In genomic region chr11:59948401-59948767, GRCm38 (mm10) we compare ENCODE assay signal across 8 mouse cellular contexts. TPM values are rescaled to one million over a fixed set of nuclear protein-coding genes. Genes with fewer than 3 reads are reported as not detected.
DNase-seq lines count a peak whose midpoint lies in the region; ATAC-seq and TF ChIP-seq lines count a peak whose summit lies in the region.

No protein-coding gene starts in this region.

- no peak for DNase-seq in heart, postnatal 14 days
- DNase-seq in liver, embryonic 11.5 days (ENCODE audit: low spot score): no peak
- no peak for DNase-seq in cerebellum, adult 9-11 months
- no peak for DNase-seq in frontal cortex, postnatal 14 days (ENCODE audit: low spot score in 2 of 2)

- peak overlapping the region; percentile 83 for H3K27ac ChIP-seq in heart, embryonic 13.5 days (replicated peaks)
- H3K27ac ChIP-seq in ES-Bruce4 (ENCODE audit: insufficient read depth, low read length): no peak overlapping the region
- peak overlapping the region; percentile 81 for H3K27ac ChIP-seq in liver, embryonic 11.5 days (ENCODE audit: low read depth, low read length)
- H3K27ac ChIP-seq in small intestine, adult 2 months (ENCODE audit: insufficient read depth, low read depth, low read length): 0 out of 2 replicates have a peak overlapping the region, but pooled peaks have one; percentile 7

- TF ChIP-seq EP300 in ES-Bruce4 (IDR thresholded peaks at IDR 0.05; ENCODE audit: insufficient read depth, low read depth, low read length): no peak

- TF ChIP-seq POLR2A in ES-Bruce4 (IDR thresholded peaks at IDR 0.05; ENCODE audit: insufficient read depth, low read length): no peak
- TF ChIP-seq POLR2A in small intestine, adult 2 months (IDR thresholded peaks at IDR 0.05; ENCODE audit: low read depth, low read length): no peak; the same call in 1 of the 2 replicates

- no peak for TF ChIP-seq CTCF in ES-Bruce4 (IDR thresholded peaks at IDR 0.05; ENCODE audit: low read depth, low read length)
- TF ChIP-seq CTCF in small intestine, adult 2 months (IDR thresholded peaks at IDR 0.05; ENCODE audit: extremely low read depth, insufficient read length, insufficient replicate concordance, low read depth, low read length): no peak

- WGBS in heart, embryonic 13.5 days: 2% methylated on average over 16 of the region's 16 CpGs
- WGBS in liver, embryonic 11.5 days: 1% methylated on average over 15 of the region's 16 CpGs
- under 1% methylated on average over 16 of the region's 16 CpGs for WGBS in small intestine, adult 2 months

- H3K9me3 ChIP-seq in heart, embryonic 13.5 days: no peaks in the 10 kb centered on the region
- no peaks in the 10 kb centered on the region for H3K9me3 ChIP-seq in ES-Bruce4 (replicated peaks; ENCODE audit: control insufficient read depth, insufficient read depth, low read length, poor library complexity, severe bottlenecking)
- H3K9me3 ChIP-seq in liver, embryonic 11.5 days (ENCODE audit: control insufficient read depth, low read length): no peaks in the 10 kb centered on the region

- intact Hi-C loops in heart, postnatal 14 days (cut with DNase I): no loop called here

- peak overlapping the region; percentile 80 for H3K4me3 ChIP-seq in heart, embryonic 13.5 days
- peak overlapping the region; percentile 98 for H3K4me3 ChIP-seq in ES-Bruce4 (ENCODE audit: low read depth, low read length)
- peak overlapping the region; percentile 83 for H3K4me3 ChIP-seq in liver, embryonic 11.5 days (ENCODE audit: low read depth, low read length)
- H3K4me3 ChIP-seq in small intestine, adult 2 months (ENCODE audit: low read depth, low read length): peak overlapping the region; percentile 94

- no peaks in the 10 kb centered on the region; the same call in 1 of the 2 replicates for H3K27me3 ChIP-seq in heart, embryonic 13.5 days (replicated peaks)
- H3K27me3 ChIP-seq in ES-Bruce4 (ENCODE audit: control insufficient read depth, insufficient read depth, low read length, poor library complexity, severe bottlenecking): no peaks in the 10 kb centered on the region
- no peaks in the 10 kb centered on the region for H3K27me3 ChIP-seq in liver, embryonic 11.5 days (replicated peaks; ENCODE audit: control insufficient read depth, insufficient read depth, low read length)
- H3K27me3 ChIP-seq in small intestine, adult 2 months (ENCODE audit: control insufficient read depth, insufficient read depth, low read length): no peaks in the 10 kb centered on the region

- 0 out of 2 replicates have a peak, but pooled peaks have one; percentile 22 for ATAC-seq in heart, embryonic 13.5 days (ENCODE audit: extremely low read depth, insufficient number of reproducible peaks, low FRiP score, low TSS enrichment)
- ATAC-seq in erythroid progenitor cell, adult 5-6 weeks (replicated peaks; ENCODE audit: low FRiP score, poor library complexity, severe bottlenecking): peak; percentile 50; the same call in 1 of the 2 replicates
- peak; percentile 74 for ATAC-seq in liver, embryonic 11.5 days (replicated peaks; ENCODE audit: low FRiP score)

- H3K9ac ChIP-seq in heart, embryonic 13.5 days: peak overlapping the region; percentile 98
- H3K9ac ChIP-seq in ES-Bruce4 (ENCODE audit: low read depth, poor library complexity, severe bottlenecking): peak overlapping the region; percentile 85
- peak overlapping the region; percentile 92 for H3K9ac ChIP-seq in liver, embryonic 11.5 days (ENCODE audit: low read depth, low read length)

- H3K36me3 ChIP-seq in heart, embryonic 13.5 days: peaks cover 6% of the 10 kb centered on the region; the same call in 1 of the 2 replicates
- H3K36me3 ChIP-seq in ES-Bruce4 (ENCODE audit: control insufficient read depth, insufficient read depth, low read length, poor library complexity, severe bottlenecking): no peaks in the 10 kb centered on the region
- no peaks in the 10 kb centered on the region for H3K36me3 ChIP-seq in liver, embryonic 11.5 days (ENCODE audit: control insufficient read depth, insufficient read depth, low read length)
- no peaks in the 10 kb centered on the region for H3K36me3 ChIP-seq in small intestine, adult 2 months (ENCODE audit: control insufficient read depth, insufficient read depth, low read length)

- peak overlapping the region; percentile 90 for H3K4me2 ChIP-seq in heart, embryonic 13.5 days
- H3K4me2 ChIP-seq in liver, embryonic 11.5 days: peak overlapping the region; percentile 83

- H3K4me1 ChIP-seq in heart, embryonic 13.5 days: peaks cover 43% of the 10 kb centered on the region
- no peaks in the 10 kb centered on the region for H3K4me1 ChIP-seq in ES-Bruce4 (ENCODE audit: control insufficient read depth, insufficient read depth, low read length)
- peaks cover 22% of the 10 kb centered on the region for H3K4me1 ChIP-seq in liver, embryonic 11.5 days (replicated peaks; ENCODE audit: control insufficient read depth, insufficient read depth, low read length)
- 0 out of 2 replicates have a peak, but pooled peaks cover 3% of the 10 kb centered on the region for H3K4me1 ChIP-seq in small intestine, adult 2 months (ENCODE audit: control insufficient read depth, insufficient read depth, insufficient read length, low read length)

RNA-seq across cellular contexts. Expression of gene Med9, which starts 0.4 kb away (rescaled TPM):
- 42.6 and 48.2 TPM in 2 replicates for polyA plus RNA-seq in heart, embryonic 13.5 days (2015; fragmentation: Nextera tagmentation; extraction: Ambion mirVana)
- total RNA-seq in heart, postnatal 14 days (2021): 10 to 100 TPM; 22.4 TPM
- 19.8 and 19.9 TPM in 2 replicates for polyA plus RNA-seq in ES-Bruce4 (2011; ENCODE audit: insufficient read depth, insufficient read length, low read depth, missing spikeins)
- 12.2 and 13.3 TPM in 2 replicates for total RNA-seq in erythroid progenitor cell, adult 5-6 weeks (2015; ENCODE audit: low replicate concordance)
- 9.6 and 13.5 TPM in 2 replicates for total RNA-seq in erythroid progenitor cell, adult 5-6 weeks (2017; ENCODE audit: low replicate concordance)
- polyA plus RNA-seq in liver, embryonic 11.5 days (2014; fragmentation: Nextera tagmentation; extraction: Ambion mirVana): 42.9 and 44.6 TPM in 2 replicates
- 13.5 and 19.7 TPM in 2 replicates for polyA plus RNA-seq in small intestine, adult 2 months (2012; rRNA removed)

RNA-seq across cellular contexts. Expression of gene Rasd1, which starts 16.4 kb away (rescaled TPM):
- 8.0 and 8.3 TPM in 2 replicates for polyA plus RNA-seq in heart, embryonic 13.5 days (2015; fragmentation: Nextera tagmentation; extraction: Ambion mirVana)
- 10 to 100 TPM; 11.9 to 13.4 TPM for total RNA-seq in heart, postnatal 14 days (2021)
- 0.63 and 1.1 TPM in 2 replicates for polyA plus RNA-seq in ES-Bruce4 (2011; ENCODE audit: insufficient read depth, insufficient read length, low read depth, missing spikeins)
- total RNA-seq in erythroid progenitor cell, adult 5-6 weeks (2015; ENCODE audit: low replicate concordance): not detected in 2 replicates
- total RNA-seq in erythroid progenitor cell, adult 5-6 weeks (2017; ENCODE audit: low replicate concordance): not detected in 2 replicates
- polyA plus RNA-seq in liver, embryonic 11.5 days (2014; fragmentation: Nextera tagmentation; extraction: Ambion mirVana): 1.6 and 2.0 TPM in 2 replicates
- polyA plus RNA-seq in small intestine, adult 2 months (2012; rRNA removed): 0.53 and 1.1 TPM in 2 replicates

Comparison
In these comparisons a context has a peak if more than half of its experiments do, and no peak if none do; other contexts are left out.
1. ATAC-seq: peak in every context shown above with its lines; median percentile 74 in liver, embryonic 11.5 days; 50 in erythroid progenitor cell, adult 5-6 weeks; 22 in heart, embryonic 13.5 days.